Mouse (Mus musculus): ENCODE measurements at regions not wholly inside any gene's neighbourhood (a gene's known extent, or its start where the extent isn't known, plus 50 kb on each side); places are given as distances from the start of the nearest gene placed in this dataset.

DNA sequence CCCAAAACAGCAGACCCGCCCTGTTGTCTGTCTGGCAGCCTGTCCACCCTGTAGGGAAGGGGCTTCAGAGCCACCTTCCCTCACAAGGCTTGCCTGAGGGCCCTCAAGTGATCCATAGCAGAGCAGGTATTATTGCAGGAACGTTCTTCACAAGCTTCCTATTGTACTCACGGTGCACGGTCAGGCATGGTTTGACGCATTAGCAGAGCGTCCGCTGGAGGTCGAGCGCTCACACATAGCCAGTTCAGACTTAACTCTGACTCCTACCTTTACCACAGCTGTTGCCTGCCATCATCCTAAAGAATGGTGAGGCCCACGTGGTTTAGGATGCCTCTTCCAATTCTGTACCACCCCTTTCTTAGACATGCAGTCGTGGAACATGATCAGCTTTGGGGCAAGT lies 71.1 kb downstream of the Mcfd2 start:
- Histone ChIP-seq H3K4me1 (ENCODE audit: control insufficient read depth, insufficient read depth, low read length) (no peaks in the 10 kb centered on the region), H3K27me3 (ENCODE audit: control insufficient read depth, insufficient read depth, low read length) (no peaks in the 10 kb centered on the region), H3K36me3 (ENCODE audit: control insufficient read depth, insufficient read depth, low read length) (no peaks in the 10 kb centered on the region), H3K79me2 (ENCODE audit: control insufficient read depth, insufficient read depth, low read length) (no peaks in the 10 kb centered on the region), H3K4me3 (ENCODE audit: insufficient read depth, low read depth, low read length) (no peak overlapping the region), H3K27ac (replicated peaks; ENCODE audit: insufficient read depth, low read depth, low read length) (no peak overlapping the region), H3K9ac (ENCODE audit: low read depth, low read length) (no peak overlapping the region)
- no peak for DNase-seq (ENCODE audit: extremely low read depth, low read depth, low spot score)
- 80% methylated on average over 11 of the region's 11 CpGs for WGBS
- TF ChIP-seq CTCF (IDR thresholded peaks at IDR 0.05; ENCODE audit: low read depth, low read length) (no peak), POLR2A (IDR thresholded peaks at IDR 0.05; ENCODE audit: extremely low read depth, insufficient read depth, low read length) (no peak)

DNA sequence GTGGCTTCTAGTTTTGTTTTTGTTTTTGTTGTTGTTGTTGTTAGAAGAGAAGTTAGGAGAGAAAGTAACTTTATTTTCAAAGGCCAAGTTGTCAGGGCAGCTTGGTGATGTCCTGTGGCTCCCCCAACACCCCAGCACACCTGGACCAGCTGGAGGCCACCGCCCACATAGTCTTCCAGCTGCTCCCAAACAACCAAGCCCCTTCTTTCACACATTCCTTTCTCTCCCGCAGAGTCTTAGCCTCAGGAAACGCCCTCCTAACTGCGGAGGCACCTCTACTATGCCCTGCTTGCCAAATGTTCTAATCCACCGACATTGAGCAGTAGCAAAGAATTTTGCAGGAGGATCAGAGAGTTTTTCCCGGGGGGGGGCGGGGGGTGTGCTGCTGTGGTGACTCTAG lies 72.3 kb downstream of the Mcfd2 start:
- no peak for DNase-seq (ENCODE audit: extremely low read depth, low read depth, low spot score)
- Histone ChIP-seq H3K4me3 (ENCODE audit: insufficient read depth, low read depth, low read length) (no peak overlapping the region), H3K79me2 (ENCODE audit: control insufficient read depth, insufficient read depth, low read length) (no peaks in the 10 kb centered on the region), H3K9ac (ENCODE audit: low read depth, low read length) (no peak overlapping the region), H3K36me3 (ENCODE audit: control insufficient read depth, insufficient read depth, low read length) (no peaks in the 10 kb centered on the region), H3K27ac (replicated peaks; ENCODE audit: insufficient read depth, low read depth, low read length) (no peak overlapping the region), H3K27me3 (ENCODE audit: control insufficient read depth, insufficient read depth, low read length) (no peaks in the 10 kb centered on the region), H3K4me1 (ENCODE audit: control insufficient read depth, insufficient read depth, low read length) (no peaks in the 10 kb centered on the region)
- TF ChIP-seq POLR2A (IDR thresholded peaks at IDR 0.05; ENCODE audit: extremely low read depth, insufficient read depth, low read length) = no peak
- TF ChIP-seq CTCF (IDR thresholded peaks at IDR 0.05; ENCODE audit: low read depth, low read length) = no peak
- 38% methylated on average over 7 of the region's 7 CpGs for WGBS

DNA sequence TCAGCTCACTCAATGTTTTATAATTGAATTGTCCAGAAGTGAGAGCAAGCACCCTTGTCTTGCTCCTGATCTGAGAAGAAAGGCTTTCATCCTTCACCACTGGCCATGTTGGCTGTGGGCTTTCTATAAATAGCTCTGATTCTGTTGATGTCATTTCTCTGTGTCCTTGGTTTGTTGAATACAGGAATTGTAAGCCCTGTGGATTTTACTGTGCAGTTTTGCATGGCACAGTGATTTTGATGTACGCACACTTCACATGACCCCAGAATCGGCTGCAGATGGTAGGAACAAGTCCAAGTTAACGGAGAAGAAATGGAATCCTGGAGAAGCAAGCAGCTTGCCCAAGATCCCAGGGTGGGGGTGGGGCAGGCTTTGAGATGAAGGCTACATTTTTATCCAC lies 76.1 kb downstream of the Mcfd2 start:
- no peaks in the 10 kb centered on the region for H3K79me2 ChIP-seq (ENCODE audit: control insufficient read depth, insufficient read depth, low read length)
- no peaks in the 10 kb centered on the region for H3K27me3 ChIP-seq (ENCODE audit: control insufficient read depth, insufficient read depth, low read length)
- no peak overlapping the region for H3K27ac ChIP-seq (replicated peaks; ENCODE audit: insufficient read depth, low read depth, low read length)
- TF ChIP-seq POLR2A (IDR thresholded peaks at IDR 0.05; ENCODE audit: extremely low read depth, insufficient read depth, low read length) = no peak
- no peak for TF ChIP-seq CTCF (IDR thresholded peaks at IDR 0.05; ENCODE audit: low read depth, low read length)
- H3K36me3 ChIP-seq (ENCODE audit: control insufficient read depth, insufficient read depth, low read length) = no peaks in the 10 kb centered on the region
- DNase-seq (ENCODE audit: extremely low read depth, low read depth, low spot score) = no peak
- H3K4me1 ChIP-seq (ENCODE audit: control insufficient read depth, insufficient read depth, low read length) = no peaks in the 10 kb centered on the region
- H3K4me3 ChIP-seq (ENCODE audit: insufficient read depth, low read depth, low read length) = no peak overlapping the region
- no peak overlapping the region for H3K9ac ChIP-seq (ENCODE audit: low read depth, low read length)
- 85% methylated on average over 3 of the region's 3 CpGs for WGBS

Measured in liver, adult 2 months (tissue).